Mouse (Mus musculus) brown adipose tissue, adult 24 weeks (tissue): Measurements from ENCODE around the gene Rapgef2. TPM values are rescaled to one million over a fixed set of nuclear protein-coding genes. Genes with fewer than 3 reads are reported as not detected.

Source experiments
- H3K27ac ChIP-seq: fragments of 200-500 bp; replicated peaks from 2 replicates; pipeline ENCODE4 v1.5.1; 2012; ENCODE audit warnings: low read depth, mild to moderate bottlenecking, low read length
- H3K4me1 ChIP-seq: fragments of 200-500 bp; 2 replicates; pipeline ENCODE4 v1.6.1; 2012; ENCODE audit warnings: low read length, mixed read lengths; ENCODE audit not compliant: control insufficient read depth, insufficient read depth, insufficient read length
- H3K4me3 ChIP-seq: fragments of 200-500 bp; 2 replicates; pipeline ENCODE4 v1.5.1; 2012; ENCODE audit warnings: low read depth, mild to moderate bottlenecking, low read length, moderate library complexity; ENCODE audit not compliant: insufficient read depth
- polyA plus RNA-seq: library from polyadenylated mRNA; stranded (reverse); fragments of >200 nt; gene quantifications from 2 replicates; pipeline ENCODE4 v1.2.4, GENCODE M21; 2012; ENCODE audit not compliant: missing spikeins, insufficient read depth, insufficient read length

The Rapgef2 gene
- polyA plus RNA-seq, 1 experiment: 6.6 TPM

DNA sequence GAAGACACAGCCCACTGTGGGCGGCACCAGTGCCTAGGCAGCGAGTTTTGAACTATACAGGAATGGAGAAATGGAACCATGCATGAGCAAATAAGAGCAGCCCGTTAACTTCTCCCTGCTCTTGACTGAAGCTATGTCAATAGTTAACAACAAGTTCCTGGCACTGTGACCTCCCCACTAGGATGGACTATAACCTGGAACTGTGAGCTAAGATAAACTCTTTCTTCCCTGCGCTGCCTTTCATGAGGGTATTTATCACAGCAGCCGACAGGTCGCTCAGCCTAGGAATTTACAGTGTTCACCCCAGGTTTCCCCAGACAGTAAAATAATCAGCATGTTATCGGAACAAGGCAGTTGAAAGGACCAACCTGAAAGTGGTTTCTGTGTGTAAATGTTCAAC is 79.8 kb downstream of the Rapgef2 start:
- Histone ChIP-seq H3K27ac (peak overlapping the region; percentile 30; the same call in 1 of the 2 replicates), H3K4me3 (no peak overlapping the region), H3K4me1 (peaks cover 16% of the 10 kb centered on the region)

DNA sequence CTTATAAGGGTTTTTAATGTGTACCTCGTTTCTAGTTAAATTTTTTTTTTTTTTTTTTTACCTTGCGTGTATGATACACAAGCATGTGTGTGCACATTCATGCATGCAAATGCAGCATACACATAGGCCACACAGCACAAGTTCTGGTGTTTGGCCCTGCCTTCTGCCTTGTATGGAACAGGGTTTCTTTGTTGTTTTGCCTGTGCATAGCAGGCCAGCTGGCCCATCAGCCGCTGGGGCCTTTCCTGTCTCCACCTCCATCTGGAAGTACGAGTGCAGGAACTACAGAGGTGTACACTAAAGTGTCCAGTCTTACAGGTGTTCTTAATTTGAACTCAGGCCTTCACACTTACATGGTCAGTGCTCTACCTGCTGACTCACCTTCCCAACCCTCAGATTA is 80.3 kb downstream of the Rapgef2 start:
- H3K4me1 ChIP-seq: peaks cover 16% of the 10 kb centered on the region
- peak overlapping the region; percentile 30; the same call in 1 of the 2 replicates for H3K27ac ChIP-seq
- H3K4me3 ChIP-seq: no peak overlapping the region

DNA sequence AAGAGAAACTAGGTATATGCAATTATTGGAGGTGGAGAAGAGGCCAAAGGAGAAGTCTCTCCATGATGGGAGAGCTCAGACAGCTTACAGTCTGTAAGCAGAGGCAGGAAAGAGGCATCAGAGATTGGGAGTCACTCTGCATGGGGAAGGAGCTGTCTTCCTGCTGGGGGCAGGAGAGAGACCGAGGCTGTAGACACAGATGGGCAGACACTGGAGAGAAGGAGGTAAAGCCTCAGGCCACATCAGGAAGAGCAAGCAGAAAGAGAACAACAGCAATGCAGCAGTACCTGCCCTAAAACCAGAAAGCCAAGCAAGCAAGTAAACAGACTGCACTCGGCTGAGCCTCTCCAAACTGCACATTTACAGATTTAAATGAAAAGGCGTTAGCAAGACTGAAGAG is 81.2 kb downstream of the Rapgef2 start:
- H3K4me1 ChIP-seq: peaks cover 17% of the 10 kb centered on the region
- no peak overlapping the region for H3K4me3 ChIP-seq
- H3K27ac ChIP-seq: peak overlapping the region; percentile 72

DNA sequence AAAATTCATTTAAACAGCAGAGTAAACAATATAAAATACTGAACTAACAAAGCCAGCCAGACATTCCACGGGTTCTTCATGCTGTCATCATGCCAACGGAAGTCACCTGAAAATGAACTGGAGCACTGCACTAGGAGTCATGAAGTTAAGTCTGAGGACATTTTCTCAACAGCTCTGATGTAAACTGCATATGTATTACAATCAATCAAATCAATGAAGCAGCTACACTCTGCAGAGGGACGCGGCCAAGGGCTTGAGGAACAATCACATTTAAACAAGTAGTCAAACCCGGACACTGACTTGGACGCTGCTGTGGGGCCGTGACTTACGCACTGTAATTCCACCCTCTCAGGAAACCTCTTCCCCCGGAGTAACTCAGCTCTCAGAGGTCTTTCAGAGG is 82.1 kb downstream of the Rapgef2 start:
- H3K27ac ChIP-seq: peak overlapping the region; percentile 97
- H3K4me1 ChIP-seq: peaks cover 21% of the 10 kb centered on the region
- H3K4me3 ChIP-seq: no peak overlapping the region

DNA sequence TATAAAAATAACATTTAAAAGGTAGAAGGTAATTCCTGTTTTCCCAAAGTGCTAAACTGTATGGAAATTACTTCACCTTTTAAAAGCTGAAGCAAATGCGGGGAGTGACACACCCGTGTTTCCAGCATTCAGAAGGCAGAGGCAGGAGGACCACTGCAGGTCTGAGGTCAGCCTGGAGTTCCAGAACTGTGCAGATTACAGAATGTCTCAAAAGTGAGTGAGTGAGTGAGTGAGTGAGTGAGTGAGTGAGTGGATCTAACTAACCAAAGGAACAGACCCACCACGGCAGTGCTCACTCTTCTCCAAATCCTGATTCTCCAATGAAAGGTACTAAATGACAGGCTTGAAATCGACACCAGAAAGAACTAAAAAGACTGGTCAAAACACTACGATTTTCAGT is 82.5 kb downstream of the Rapgef2 start:
- Histone ChIP-seq H3K4me1 (peaks cover 21% of the 10 kb centered on the region), H3K27ac (peak overlapping the region; percentile 97)

DNA sequence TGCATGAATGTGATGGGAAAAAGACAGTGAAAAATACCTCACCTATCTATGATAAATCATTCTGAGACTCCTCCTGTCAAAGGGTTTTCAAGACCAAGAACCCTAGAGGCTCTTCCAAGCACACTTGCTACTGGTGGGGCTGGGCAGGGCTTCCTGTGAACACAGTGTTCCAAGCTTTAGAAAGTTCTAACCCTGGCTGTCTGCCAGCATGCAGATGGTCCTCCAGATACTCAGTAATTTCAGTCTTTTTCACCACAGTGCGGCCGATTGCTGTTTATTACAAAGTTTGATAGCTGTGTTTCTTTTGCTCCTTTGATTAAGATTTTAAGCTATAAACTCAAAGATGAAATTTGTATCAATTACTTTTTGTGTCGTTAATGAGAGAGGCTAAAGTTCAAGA is 83.1 kb downstream of the Rapgef2 start:
- Histone ChIP-seq H3K4me1 (peaks cover 21% of the 10 kb centered on the region), H3K4me3 (no peak overlapping the region), H3K27ac (peak overlapping the region; percentile 88)

More for the DNA sequence above, 82.5 kb downstream of the Rapgef2 start:
- no peak overlapping the region for H3K4me3 ChIP-seq

DNA sequence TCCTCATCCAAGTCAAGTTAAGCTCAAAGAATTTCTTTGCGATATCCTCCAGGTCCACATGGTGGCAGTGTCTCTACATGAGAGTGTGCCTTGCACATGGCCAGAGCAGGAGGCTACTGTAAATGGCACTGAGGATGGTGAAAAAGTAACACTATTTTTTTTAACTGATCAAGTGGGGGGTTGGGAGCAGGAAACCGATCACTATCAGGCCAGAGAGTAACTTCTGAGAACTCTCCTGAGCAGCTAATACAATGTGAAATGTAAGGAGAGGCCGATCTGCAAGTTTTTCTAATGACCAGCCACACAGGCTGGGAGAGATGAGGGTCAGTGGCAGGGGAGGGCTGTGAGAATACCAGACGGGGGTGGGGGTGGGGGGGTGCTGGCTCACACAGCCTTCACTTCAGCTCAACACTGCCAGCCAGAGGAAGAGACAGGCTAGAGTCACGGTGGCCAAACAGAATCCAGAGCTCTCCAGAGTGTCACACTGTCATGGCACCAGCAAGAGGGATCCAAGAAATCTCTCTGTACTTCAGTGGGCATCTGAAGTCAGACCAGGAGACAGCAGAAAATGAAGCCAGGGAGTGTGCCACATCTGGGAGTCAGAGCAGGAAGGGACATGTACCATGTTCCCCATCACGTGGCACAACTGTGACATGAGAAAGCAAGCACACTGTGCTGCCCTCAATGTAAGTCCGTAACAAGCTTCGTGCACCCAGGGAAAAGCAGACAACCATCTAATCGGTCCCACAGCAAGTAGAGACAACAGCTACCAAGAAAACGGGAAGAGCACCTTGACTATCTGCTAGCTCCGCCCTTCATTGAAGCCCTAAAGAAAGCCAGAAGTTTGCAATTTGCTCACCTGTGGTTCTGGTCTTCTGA is 83.8 kb downstream of the Rapgef2 start:
- Histone ChIP-seq H3K4me1 (peaks cover 21% of the 10 kb centered on the region), H3K4me3 (no peak overlapping the region), H3K27ac (peak overlapping the region; percentile 88)

DNA sequence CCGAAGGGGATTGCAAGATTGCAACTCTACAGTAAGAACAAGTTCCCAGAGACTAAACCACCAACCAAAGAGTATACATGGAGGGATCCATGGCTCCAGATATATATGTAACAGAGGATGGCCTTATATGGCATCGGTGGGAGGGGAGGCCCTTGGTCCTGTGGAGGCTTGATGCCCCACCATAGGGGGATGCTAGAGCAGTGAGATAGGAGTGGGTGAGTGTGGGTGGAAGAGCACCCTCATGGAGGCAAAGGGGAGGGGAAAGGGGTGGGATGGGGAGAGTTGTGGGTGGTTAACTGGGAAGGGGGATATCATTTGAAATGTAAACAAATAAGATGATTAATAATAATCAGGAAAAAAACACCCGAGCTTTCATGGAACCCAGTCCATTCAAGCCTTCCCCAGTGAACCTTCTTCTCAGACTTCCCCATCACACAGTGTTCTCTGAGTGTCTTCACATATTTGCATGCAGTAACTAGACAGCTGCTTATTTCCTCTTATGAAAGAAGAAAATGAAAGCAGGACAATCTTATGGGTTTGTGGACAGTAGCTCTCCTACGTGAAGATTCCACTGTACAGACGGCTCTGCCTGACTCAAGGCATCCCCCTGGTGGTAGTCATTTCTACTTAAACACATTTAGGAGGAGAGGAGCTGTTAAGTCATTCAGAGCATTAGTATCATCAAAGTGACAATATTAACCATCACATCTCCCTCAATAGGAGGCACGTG is 89.4 kb downstream of the Rapgef2 start:
- Histone ChIP-seq H3K4me1 (peaks cover 25% of the 10 kb centered on the region), H3K4me3 (no peak overlapping the region), H3K27ac (no peak overlapping the region)

DNA sequence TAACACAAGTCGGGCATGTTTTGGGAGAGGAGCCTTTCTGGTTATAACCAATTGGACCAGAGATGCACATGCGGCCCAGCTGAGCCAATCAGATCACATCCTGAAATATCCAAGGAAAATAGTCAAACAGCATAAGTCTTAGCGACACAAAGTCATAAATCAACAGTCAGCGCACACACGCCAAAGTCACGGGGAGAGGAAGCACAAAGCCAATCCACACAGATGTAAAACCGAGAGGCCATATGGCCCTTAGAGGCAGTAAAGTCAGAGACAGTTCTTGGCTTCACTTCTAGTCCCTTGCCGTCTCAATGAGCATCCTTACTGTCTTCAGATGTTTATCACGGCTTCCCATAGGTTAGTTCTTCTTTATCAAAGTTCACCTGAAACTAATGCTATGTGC is 91.0 kb downstream of the Rapgef2 start:
- Histone ChIP-seq H3K27ac (no peak overlapping the region), H3K4me3 (no peak overlapping the region), H3K4me1 (peaks cover 34% of the 10 kb centered on the region)

DNA sequence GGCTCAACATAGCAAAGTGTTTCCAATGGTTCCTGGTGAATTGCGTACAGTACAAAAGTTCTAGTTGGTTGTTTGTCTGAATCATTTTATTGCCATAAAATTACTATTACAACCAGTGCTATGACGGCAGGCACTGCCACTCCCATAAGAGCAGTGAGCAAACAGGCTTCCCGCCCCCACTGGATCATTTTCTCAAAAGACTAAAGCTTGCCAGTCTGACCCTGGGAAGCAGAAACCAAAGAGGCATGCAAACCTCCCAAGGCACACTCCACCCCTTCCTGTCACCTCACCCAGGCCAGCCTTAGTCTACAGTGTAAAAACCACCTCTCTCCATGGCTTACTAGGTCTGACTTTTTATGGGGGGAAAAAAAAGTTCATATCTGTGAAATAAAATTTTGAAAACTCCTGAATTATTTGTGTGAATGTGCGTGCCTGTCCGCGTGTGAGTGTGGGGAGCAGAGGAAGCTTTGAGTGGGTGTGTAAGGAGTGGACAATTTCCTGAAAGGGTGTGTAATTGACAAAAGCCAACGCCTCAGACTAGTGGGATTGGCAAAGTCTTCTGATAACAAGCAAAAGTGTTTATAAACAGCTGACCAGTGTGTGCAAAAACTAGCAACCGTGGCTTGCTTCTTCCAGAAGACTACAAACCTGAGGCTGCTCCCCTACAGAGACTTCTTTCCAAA is 92.1 kb downstream of the Rapgef2 start:
- no peak overlapping the region for H3K4me3 ChIP-seq
- H3K27ac ChIP-seq: peak overlapping the region; percentile 73
- peaks cover 29% of the 10 kb centered on the region for H3K4me1 ChIP-seq

DNA sequence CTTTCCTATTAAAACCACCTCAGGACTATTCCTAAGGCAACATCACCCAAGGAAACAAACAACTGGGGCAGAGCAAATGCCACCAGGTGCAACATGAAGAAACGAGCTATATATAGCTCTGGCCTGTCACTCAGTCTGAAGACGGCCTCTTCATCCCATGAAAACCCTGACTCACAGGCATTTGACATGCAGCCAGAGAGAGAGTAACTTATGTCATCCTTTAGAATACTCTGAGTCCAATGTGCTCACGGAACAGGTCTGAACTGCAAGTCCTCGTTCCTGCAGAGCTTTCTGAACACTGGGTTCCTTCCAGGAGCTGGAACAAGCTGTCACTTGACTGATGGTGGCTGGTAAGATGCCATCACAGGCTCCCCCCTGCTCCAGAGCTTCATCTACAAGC is 93.3 kb downstream of the Rapgef2 start:
- Histone ChIP-seq H3K27ac (peak overlapping the region; percentile 26; the same call in 1 of the 2 replicates), H3K4me1 (peaks cover 34% of the 10 kb centered on the region), H3K4me3 (no peak overlapping the region)

DNA sequence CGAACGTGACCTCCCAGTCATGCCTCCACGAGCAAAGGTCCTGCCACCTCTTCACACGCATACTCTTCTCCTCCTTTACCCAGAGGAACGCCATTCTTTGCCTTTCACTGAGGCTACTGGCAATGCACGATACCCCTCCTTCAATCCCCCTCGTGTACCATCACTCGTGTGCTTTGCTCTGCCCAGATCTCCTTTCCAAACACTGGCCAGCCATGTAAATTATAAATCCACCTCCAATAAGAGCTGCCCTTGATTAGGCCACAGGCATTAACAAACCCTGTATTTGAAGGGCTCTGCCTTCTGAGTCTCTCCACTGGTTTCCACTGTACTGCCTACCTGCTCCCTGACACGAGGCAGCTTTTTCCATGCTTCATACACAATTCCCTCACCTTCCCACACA is 94.3 kb downstream of the Rapgef2 start:
- Histone ChIP-seq H3K4me1 (peaks cover 34% of the 10 kb centered on the region), H3K4me3 (no peak overlapping the region), H3K27ac (no peak overlapping the region)

DNA sequence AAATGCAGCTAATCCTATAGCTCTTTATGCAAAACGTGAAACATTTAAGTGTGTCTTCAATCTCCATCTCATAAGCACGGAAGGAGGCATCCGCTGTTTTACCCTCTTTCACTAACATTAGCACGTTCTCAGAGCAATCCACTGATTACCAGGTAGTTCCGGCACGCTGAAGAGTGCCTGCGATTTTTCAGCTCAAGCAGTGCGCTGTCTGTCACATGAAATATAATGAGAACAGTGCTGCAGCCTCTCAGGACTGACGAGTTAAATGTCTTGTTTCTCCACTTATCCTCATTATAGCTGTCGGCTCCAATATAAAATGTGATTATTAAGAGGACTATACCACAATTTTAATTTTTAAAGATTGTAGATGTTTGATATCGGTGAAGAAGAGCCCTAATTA is 94.8 kb downstream of the Rapgef2 start:
- no peak overlapping the region for H3K4me3 ChIP-seq
- H3K27ac ChIP-seq: no peak overlapping the region
- H3K4me1 ChIP-seq: peaks cover 34% of the 10 kb centered on the region

DNA sequence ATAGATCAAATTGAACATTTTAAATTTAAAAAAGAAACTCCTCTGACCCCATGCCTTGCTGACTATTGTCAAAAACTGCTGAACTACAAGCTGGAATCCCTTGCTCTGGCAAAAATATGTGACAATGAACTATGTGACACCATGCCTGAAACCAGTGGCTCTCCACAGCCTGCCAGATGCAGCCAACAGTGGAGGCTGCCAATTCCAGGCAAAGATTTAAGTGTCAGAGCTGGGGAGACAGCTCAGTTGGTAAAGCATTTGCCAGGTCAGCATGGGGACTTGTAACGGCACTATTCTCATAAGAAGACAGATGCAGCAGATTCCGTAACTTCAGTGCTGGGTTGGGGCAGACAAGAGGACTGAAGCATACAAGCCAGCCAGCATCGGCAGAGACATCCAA is 95.9 kb downstream of the Rapgef2 start:
- no peak overlapping the region for H3K27ac ChIP-seq
- H3K4me1 ChIP-seq: peaks cover 37% of the 10 kb centered on the region
- H3K4me3 ChIP-seq: no peak overlapping the region

DNA sequence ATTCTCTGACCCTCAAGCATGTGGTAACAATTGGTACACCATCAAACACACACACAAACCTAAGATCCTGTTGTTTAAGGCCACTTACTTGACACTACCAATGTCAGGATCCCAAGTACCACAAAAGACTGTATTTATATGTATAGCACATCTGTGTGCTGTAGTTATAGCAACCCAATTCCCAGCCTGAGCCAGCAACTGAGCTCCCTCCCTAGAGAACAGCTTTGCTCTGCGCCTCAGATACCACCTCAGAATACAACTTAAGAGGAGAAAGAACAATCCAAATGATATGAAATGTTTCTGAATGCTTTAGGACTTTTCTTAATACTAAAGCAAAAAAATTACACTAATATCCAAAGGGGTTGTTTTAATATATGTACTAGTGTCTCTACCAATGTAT is 98.4 kb downstream of the Rapgef2 start:
- no peak overlapping the region for H3K27ac ChIP-seq
- no peak overlapping the region for H3K4me3 ChIP-seq

More for the DNA sequence above, 98.4 kb downstream of the Rapgef2 start:
- H3K4me1 ChIP-seq: peaks cover 24% of the 10 kb centered on the region
